Mouse (Mus musculus): Measurements from ENCODE around the gene Oxct2b. TPM values are rescaled to one million over a fixed set of nuclear protein-coding genes. Genes with fewer than 3 reads are reported as not detected.

The Oxct2b gene
- polyA plus RNA-seq, 1 experiment from 2014 or later = 0.11 TPM

DNA sequence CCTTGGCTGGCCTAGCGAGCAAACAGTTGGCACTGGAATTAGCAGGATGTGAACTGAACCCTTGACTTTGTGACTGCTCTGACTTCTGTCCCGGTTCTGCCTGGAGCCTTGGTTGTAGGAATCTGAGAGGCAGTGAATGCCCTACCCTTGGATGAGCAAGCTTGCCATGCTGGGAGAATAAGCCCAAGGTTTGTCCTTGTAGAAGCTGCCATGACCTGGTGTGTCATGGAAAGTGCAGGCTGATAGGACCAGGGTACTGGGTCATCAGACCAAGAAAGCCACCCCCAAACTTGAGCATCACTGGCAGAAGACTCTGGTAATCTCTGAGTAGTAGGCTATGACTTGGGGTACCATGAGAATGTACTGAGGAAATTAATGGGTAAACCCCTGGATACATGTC lies 5.2 kb downstream of the Oxct2b start:
- peaks cover 7% of the 10 kb centered on the region; the same call in 1 of the 2 replicates for H3K27me3 ChIP-seq
- ATAC-seq = no peak
- 89% methylated on average over 2 of the region's 2 CpGs for WGBS
- H3K9ac ChIP-seq (replicated peaks) = no peak overlapping the region
- H3K4me2 ChIP-seq (replicated peaks) = no peak overlapping the region
- H3K9me3 ChIP-seq = no peaks in the 10 kb centered on the region
- H3K4me3 ChIP-seq (replicated peaks) = no peak overlapping the region
- no peak overlapping the region for H3K27ac ChIP-seq
- no peaks in the 10 kb centered on the region for H3K4me1 ChIP-seq (replicated peaks)
- H3K36me3 ChIP-seq = peaks cover 12% of the 10 kb centered on the region

GRCm38 (mm10) chr4:123126626-123127025 lies 10.6 kb downstream of the Oxct2b start:
- WGBS = 93% methylated on average over 7 of the region's 7 CpGs
- H3K27ac ChIP-seq = no peak overlapping the region
- H3K9ac ChIP-seq (replicated peaks) = no peak overlapping the region
- no peak overlapping the region for H3K4me2 ChIP-seq (replicated peaks)
- no peaks in the 10 kb centered on the region for H3K4me1 ChIP-seq (replicated peaks)
- no peaks in the 10 kb centered on the region for H3K27me3 ChIP-seq
- H3K9me3 ChIP-seq = no peaks in the 10 kb centered on the region
- ATAC-seq = no peak
- H3K4me3 ChIP-seq (replicated peaks) = no peak overlapping the region
- H3K36me3 ChIP-seq = peaks cover 59% of the 10 kb centered on the region

- 88% methylated on average over 4 of the region's 4 CpGs for WGBS
- no peak overlapping the region for H3K9ac ChIP-seq (replicated peaks)
- no peak overlapping the region for H3K27ac ChIP-seq
- H3K4me1 ChIP-seq (replicated peaks) = no peaks in the 10 kb centered on the region
- no peaks in the 10 kb centered on the region for H3K27me3 ChIP-seq
- peaks cover 64% of the 10 kb centered on the region for H3K36me3 ChIP-seq
- no peak overlapping the region for H3K4me2 ChIP-seq (replicated peaks)
- no peak overlapping the region for H3K4me3 ChIP-seq (replicated peaks)
- no peak for ATAC-seq
- no peaks in the 10 kb centered on the region for H3K9me3 ChIP-seq
Measured at GRCm38 (mm10) chr4:123127051-123127450, 11.0 kb downstream of the Oxct2b start.

GRCm38 (mm10) chr4:123137551-123137950 lies 21.5 kb downstream of the Oxct2b start:
- Histone ChIP-seq H3K9me3 (no peaks in the 10 kb centered on the region), H3K9ac (replicated peaks) (no peak overlapping the region; the same call in 1 of the 2 replicates), H3K4me1 (replicated peaks) (peaks cover 20% of the 10 kb centered on the region), H3K27ac (no peak overlapping the region), H3K36me3 (peaks cover 39% of the 10 kb centered on the region), H3K4me2 (replicated peaks) (no peak overlapping the region; the same call in 1 of the 2 replicates), H3K27me3 (peaks cover 6% of the 10 kb centered on the region; the same call in 1 of the 2 replicates), H3K4me3 (replicated peaks) (no peak overlapping the region)
- no peak for ATAC-seq
- 87% methylated on average over 3 of the region's 3 CpGs for WGBS

- peak within 1 kb of the TSS; percentile 72 for H3K9ac ChIP-seq (replicated peaks)
- H3K4me2 ChIP-seq (replicated peaks) = peak within 1 kb of the TSS; percentile 93
- peaks cover 20% of the 10 kb centered on the region for H3K4me1 ChIP-seq (replicated peaks)
- peak within 1 kb of the TSS; percentile 72 for H3K4me3 ChIP-seq (replicated peaks)
- peaks cover 14% of the 10 kb centered on the region; the same call in 1 of the 2 replicates for H3K27me3 ChIP-seq
- H3K27ac ChIP-seq = peak within 1 kb of the TSS; percentile 82
- 0 out of 2 replicates have a peak, but pooled peaks cover 2% of the 10 kb centered on the region for H3K9me3 ChIP-seq
- ATAC-seq = peak; percentile 97
- under 1% methylated on average over 34 of the region's 34 CpGs for WGBS
- H3K36me3 ChIP-seq = peaks cover 21% of the 10 kb centered on the region
Measured at GRCm38 (mm10) chr4:123139513-123140154, 23.6 kb downstream of the Oxct2b start, which contains the start of gene Ppie. Ppie (minus strand) TSS chr4:123139951.

DNA sequence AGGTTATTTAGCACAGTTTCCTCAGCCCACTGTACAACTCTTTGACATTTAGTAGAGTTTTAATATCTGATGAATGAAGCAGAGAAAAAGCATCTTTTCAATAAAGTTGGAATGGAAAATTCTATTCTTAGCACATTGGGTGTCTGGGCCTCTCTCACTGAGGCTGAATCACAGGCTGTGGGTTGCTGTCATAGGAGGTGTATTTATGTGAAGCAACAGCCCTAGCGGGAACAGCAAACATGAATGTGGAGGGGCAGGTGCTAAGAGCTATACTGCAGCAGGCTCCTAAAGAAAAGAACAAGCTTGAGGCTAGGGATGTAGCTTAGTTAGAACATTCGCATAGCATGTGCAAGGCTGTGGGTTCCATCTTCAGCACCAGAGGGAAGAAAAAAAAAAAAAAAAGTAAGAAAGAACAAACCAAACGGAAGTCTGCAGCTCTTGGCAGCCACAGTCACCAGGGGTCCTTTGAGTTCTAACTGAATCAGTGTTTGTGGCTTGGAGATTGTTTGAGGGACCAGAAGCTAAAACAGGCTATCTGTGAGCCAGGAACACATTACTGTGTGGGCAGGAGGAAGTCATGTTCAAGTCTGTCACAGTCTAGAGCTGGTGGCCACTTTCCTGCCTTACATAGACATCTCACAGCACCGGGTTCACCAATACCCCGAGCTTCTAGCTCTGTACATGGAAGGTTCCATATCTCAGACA lies 31.5 kb downstream of the Oxct2b start:
- ATAC-seq = no peak
- Histone ChIP-seq H3K4me1 (replicated peaks) (no peaks in the 10 kb centered on the region), H3K9me3 (0 out of 2 replicates have a peak, but pooled peaks cover 2% of the 10 kb centered on the region), H3K36me3 (no peaks in the 10 kb centered on the region), H3K27me3 (peaks cover 12% of the 10 kb centered on the region; the same call in 1 of the 2 replicates), H3K4me3 (replicated peaks) (no peak overlapping the region), H3K27ac (no peak overlapping the region), H3K4me2 (replicated peaks) (no peak overlapping the region), H3K9ac (replicated peaks) (no peak overlapping the region)
- 73% methylated on average over 5 of the region's 5 CpGs for WGBS

GRCm38 (mm10) chr4:123152003-123152402 lies 35.9 kb downstream of the Oxct2b start:
- Histone ChIP-seq H3K9ac (replicated peaks) (no peak overlapping the region), H3K4me1 (replicated peaks) (no peaks in the 10 kb centered on the region), H3K4me2 (replicated peaks) (no peak overlapping the region), H3K9me3 (no peaks in the 10 kb centered on the region), H3K27me3 (peaks cover 9% of the 10 kb centered on the region), H3K27ac (no peak overlapping the region), H3K36me3 (no peaks in the 10 kb centered on the region), H3K4me3 (replicated peaks) (no peak overlapping the region)
- ATAC-seq = no peak
- WGBS = 79% methylated on average over 4 of the region's 4 CpGs

DNA sequence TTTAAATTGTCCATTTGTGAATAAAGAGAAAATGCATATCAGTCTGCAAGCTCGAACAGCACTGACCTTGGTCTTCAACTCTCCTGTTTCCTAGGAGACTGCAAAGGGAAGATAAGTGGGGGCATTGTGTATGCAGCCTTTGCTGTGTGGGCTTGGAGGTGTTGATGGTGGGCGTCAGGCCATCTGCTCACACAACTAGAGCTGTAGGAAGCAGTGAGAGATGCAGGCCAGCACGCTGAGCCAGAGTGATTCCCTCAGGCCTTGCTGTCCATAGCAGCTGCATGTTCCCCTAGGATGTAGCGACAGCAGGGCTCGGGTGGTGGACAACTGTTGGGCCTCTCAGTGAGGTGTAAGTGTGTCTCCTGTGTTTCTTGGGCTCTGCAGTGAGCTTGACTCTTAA lies 36.9 kb downstream of the Oxct2b start:
- no peak for ATAC-seq
- Histone ChIP-seq H3K4me1 (replicated peaks) (no peaks in the 10 kb centered on the region), H3K27me3 (peaks cover 8% of the 10 kb centered on the region), H3K9ac (replicated peaks) (no peak overlapping the region; the same call in 1 of the 2 replicates), H3K9me3 (no peaks in the 10 kb centered on the region), H3K27ac (no peak overlapping the region), H3K4me3 (replicated peaks) (no peak overlapping the region), H3K4me2 (replicated peaks) (no peak overlapping the region), H3K36me3 (no peaks in the 10 kb centered on the region)
- 56% methylated on average over 5 of the region's 5 CpGs for WGBS

DNA sequence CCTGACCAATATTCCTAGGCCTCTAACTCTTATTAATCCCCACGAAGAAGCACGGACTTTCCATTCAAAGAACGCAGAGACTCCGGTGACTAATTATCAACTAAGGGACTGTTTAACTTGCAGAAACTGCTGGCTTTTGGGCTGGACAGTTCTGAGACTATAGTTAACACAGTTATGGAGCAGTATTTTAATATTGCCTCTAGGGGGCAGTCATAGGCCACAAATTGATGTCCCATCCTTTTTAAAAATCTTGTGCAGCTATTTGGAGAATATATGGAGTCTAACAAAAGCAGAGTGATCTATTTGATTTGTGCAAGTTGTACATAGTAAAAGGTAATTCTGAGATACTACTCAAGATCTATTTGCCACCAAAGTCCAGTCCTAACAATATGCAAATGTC lies 38.9 kb downstream of the Oxct2b start:
- H3K4me1 ChIP-seq (replicated peaks) = no peaks in the 10 kb centered on the region
- no peak overlapping the region for H3K9ac ChIP-seq (replicated peaks)
- ATAC-seq = no peak
- H3K27me3 ChIP-seq = peaks cover 9% of the 10 kb centered on the region; the same call in 1 of the 2 replicates
- H3K36me3 ChIP-seq = no peaks in the 10 kb centered on the region
- H3K4me2 ChIP-seq (replicated peaks) = no peak overlapping the region
- no peaks in the 10 kb centered on the region for H3K9me3 ChIP-seq
- no peak overlapping the region for H3K27ac ChIP-seq
- 22% methylated on average over 4 of the region's 4 CpGs for WGBS
- H3K4me3 ChIP-seq (replicated peaks) = no peak overlapping the region

GRCm38 (mm10) chr4:123155427-123155826 lies 39.4 kb downstream of the Oxct2b start:
- ATAC-seq = no peak
- 71% methylated on average over 2 of the region's 2 CpGs for WGBS
- H3K4me3 ChIP-seq (replicated peaks) = no peak overlapping the region
- H3K4me2 ChIP-seq (replicated peaks) = no peak overlapping the region
- H3K9ac ChIP-seq (replicated peaks) = no peak overlapping the region
- no peak overlapping the region for H3K27ac ChIP-seq
- peaks cover 12% of the 10 kb centered on the region; the same call in 1 of the 2 replicates for H3K27me3 ChIP-seq
- no peaks in the 10 kb centered on the region for H3K9me3 ChIP-seq
- H3K36me3 ChIP-seq = no peaks in the 10 kb centered on the region
- H3K4me1 ChIP-seq (replicated peaks) = no peaks in the 10 kb centered on the region

DNA sequence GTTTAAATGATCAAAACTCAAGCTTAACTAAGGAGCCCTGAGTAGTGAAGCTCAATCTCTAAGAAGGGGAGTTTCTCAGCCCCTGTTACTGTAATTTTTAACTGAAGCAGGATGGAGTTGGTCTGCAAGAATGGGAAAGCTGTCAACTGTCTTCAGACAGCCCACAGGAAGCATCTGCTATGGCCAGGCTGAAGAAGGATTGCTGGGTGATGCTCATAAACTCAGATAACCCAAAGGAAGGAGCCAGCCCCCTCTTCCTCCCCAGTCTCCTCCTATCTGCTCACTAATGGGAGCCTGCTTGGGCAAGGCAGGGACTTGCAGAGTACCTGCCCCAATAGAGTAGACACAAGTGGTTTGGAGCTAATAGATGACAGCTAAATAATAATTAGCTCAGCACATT lies 39.8 kb downstream of the Oxct2b start:
- no peak overlapping the region for H3K9ac ChIP-seq (replicated peaks)
- no peaks in the 10 kb centered on the region for H3K9me3 ChIP-seq
- H3K4me1 ChIP-seq (replicated peaks) = no peaks in the 10 kb centered on the region
- H3K4me2 ChIP-seq (replicated peaks) = no peak overlapping the region
- H3K27ac ChIP-seq = no peak overlapping the region
- ATAC-seq = no peak
- peaks cover 12% of the 10 kb centered on the region; the same call in 1 of the 2 replicates for H3K27me3 ChIP-seq
- no peak overlapping the region for H3K4me3 ChIP-seq (replicated peaks)
- no peaks in the 10 kb centered on the region for H3K36me3 ChIP-seq

DNA sequence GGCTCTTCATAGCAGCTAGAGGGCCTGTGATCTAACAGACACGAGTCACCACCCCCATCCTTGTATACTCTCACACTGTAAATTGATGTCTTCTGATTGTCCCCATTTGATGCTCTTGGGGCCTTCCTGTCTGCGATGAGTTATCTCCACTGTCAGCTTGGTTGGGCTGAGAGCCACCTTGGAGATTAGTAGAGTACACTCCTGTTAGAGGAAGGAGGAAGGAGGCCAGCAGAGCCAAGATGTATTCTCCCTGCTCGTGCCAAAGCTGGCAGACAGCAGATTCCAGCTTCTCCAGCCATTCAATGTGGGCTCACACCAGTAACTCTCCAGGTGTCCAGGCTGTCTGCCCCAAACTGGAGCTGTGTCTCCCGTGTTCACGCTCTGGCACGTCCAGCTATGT lies 44.5 kb downstream of the Oxct2b start:
- H3K4me1 ChIP-seq (replicated peaks) = peaks cover 13% of the 10 kb centered on the region
- no peak overlapping the region for H3K9ac ChIP-seq (replicated peaks)
- peaks cover 15% of the 10 kb centered on the region; the same call in 1 of the 2 replicates for H3K27me3 ChIP-seq
- WGBS = 83% methylated on average over 6 of the region's 6 CpGs
- no peaks in the 10 kb centered on the region for H3K9me3 ChIP-seq
- H3K4me2 ChIP-seq (replicated peaks) = no peak overlapping the region
- no peak for ATAC-seq
- H3K4me3 ChIP-seq (replicated peaks) = no peak overlapping the region
- no peaks in the 10 kb centered on the region for H3K36me3 ChIP-seq
- H3K27ac ChIP-seq = no peak overlapping the region

Data from midbrain, embryonic 13.5 days (tissue).